Mouse (Mus musculus) myocyte (in vitro differentiated cells): ENCODE measurements around the gene Sh2d5.

Experiments
- CEBPB ChIP-seq: IDR thresholded peaks from 2 replicates; pipeline ENCODE4 v1.6.1; 2011; ENCODE audit warnings: mild to moderate bottlenecking, moderate library complexity; ENCODE audit not compliant: poor library complexity, insufficient read depth, severe bottlenecking
- POLR2AphosphoS2 ChIP-seq: IDR thresholded peaks from one replicate; pipeline ENCODE4 v1.6.1; 2011; ENCODE audit warnings: low read depth, control low read depth; ENCODE audit not compliant: insufficient read length
- TCF3 ChIP-seq: IDR thresholded peaks from one replicate; pipeline ENCODE4 v1.6.1; 2011; ENCODE audit warnings: low read depth, control low read depth; ENCODE audit not compliant: insufficient read length

GRCm38 (mm10) chr4:138293949-138294550 is 43.8 kb downstream of the Sh2d5 start:
- TF ChIP-seq TCF3 (no peak), POLR2AphosphoS2 (no peak), CEBPB (no peak)
